Comparison of ENCODE assay signal across 8 mouse cellular contexts in genomic region chr17:45584939-45585678, GRCm38 (mm10). TPM values are rescaled to one million over a fixed set of nuclear protein-coding genes. Genes with fewer than 3 reads are reported as not detected.
DNase-seq lines count a peak whose midpoint lies in the region; ATAC-seq and TF ChIP-seq lines count a peak whose summit lies in the region.

No protein-coding gene starts in this region.

- no peaks in the 10 kb centered on the region for H3K9me3 ChIP-seq in E14TG2a.4 (ENCODE audit: low read length)
- H3K9me3 ChIP-seq in forebrain, embryonic 16.5 days (ENCODE audit: control insufficient read depth, low read length), result no peaks in the 10 kb centered on the region
- no peaks in the 10 kb centered on the region for H3K9me3 ChIP-seq in lung, postnatal 0 days (ENCODE audit: low read length)

- H3K4me3 ChIP-seq in E14TG2a.4 (replicated peaks; ENCODE audit: low read length), result peak overlapping the region; percentile 63
- no peak overlapping the region for H3K4me3 ChIP-seq in forebrain, embryonic 16.5 days (replicated peaks; ENCODE audit: low read length)
- H3K4me3 ChIP-seq in lung, postnatal 0 days (ENCODE audit: low read depth, low read length), result no peak overlapping the region

- 26% methylated on average over 14 of the region's 14 CpGs for WGBS in forebrain, embryonic 16.5 days
- WGBS in lung, postnatal 0 days, result 33% methylated on average over 13 of the region's 14 CpGs

- peak; percentile 53 for ATAC-seq in forebrain, embryonic 16.5 days
- peak; percentile 70 for ATAC-seq in lung, postnatal 0 days

- peak overlapping the region; percentile 57 for H3K27ac ChIP-seq in forebrain, embryonic 16.5 days (ENCODE audit: low read length)
- peak overlapping the region; percentile 83 for H3K27ac ChIP-seq in lung, postnatal 0 days (ENCODE audit: low read length)

- no peak for TF ChIP-seq EP300 in lung, postnatal 0 days (IDR thresholded peaks at IDR 0.05)

- H3K4me2 ChIP-seq in forebrain, embryonic 16.5 days (ENCODE audit: low read length), result no peak overlapping the region
- 0 out of 2 replicates have a peak overlapping the region, but pooled peaks have one; percentile 17 for H3K4me2 ChIP-seq in lung, postnatal 0 days (replicated peaks; ENCODE audit: low read depth, low read length)

- H3K36me3 ChIP-seq in E14TG2a.4 (ENCODE audit: insufficient read depth, low read length), result peaks cover 73% of the 10 kb centered on the region
- peaks cover 8% of the 10 kb centered on the region; the same call in 1 of the 2 replicates for H3K36me3 ChIP-seq in forebrain, embryonic 16.5 days (ENCODE audit: control insufficient read depth, insufficient read depth)
- H3K36me3 ChIP-seq in lung, postnatal 0 days (ENCODE audit: insufficient read depth, low read length), result no peaks in the 10 kb centered on the region

- H3K4me1 ChIP-seq in E14TG2a.4 (replicated peaks; ENCODE audit: low read depth, low read length), result peaks cover 92% of the 10 kb centered on the region
- peaks cover 7% of the 10 kb centered on the region for H3K4me1 ChIP-seq in forebrain, embryonic 16.5 days (replicated peaks; ENCODE audit: control insufficient read depth, insufficient read depth, low read length)
- H3K4me1 ChIP-seq in lung, postnatal 0 days (ENCODE audit: insufficient read depth, low read depth, low read length), result peaks cover 27% of the 10 kb centered on the region

- peak; percentile 97 for TF ChIP-seq CTCF in E14TG2a.4 (conservative IDR thresholded peaks at IDR 0.05; ENCODE audit: low read length)
- TF ChIP-seq CTCF in lung, postnatal 0 days (IDR thresholded peaks at IDR 0.05), result peak; percentile 93

- peak; percentile 81 for DNase-seq in cerebellum, adult 11-12 months
- DNase-seq in heart, postnatal 36 days, result peak; percentile 85 to 86
- DNase-seq in layer of hippocampus, adult 9-10 months (ENCODE audit: low spot score), result peak; percentile 67
- peak; percentile 89 for DNase-seq in lung, postnatal 0 days (ENCODE audit: low spot score)
- peak; percentile 76 for DNase-seq in ovary, postnatal 36 days (ENCODE audit: low spot score)
- DNase-seq in thymus, postnatal 25 days, result peak; percentile 82

- intact Hi-C loops in heart, postnatal 36 days (cut with DNase I), result loop anchor here (10.0 kb wide), 1 partner anchor 450 kb away; the partner anchor contains the start of gene Vegfa

- H3K9ac ChIP-seq in forebrain, embryonic 16.5 days (replicated peaks; ENCODE audit: low read depth, low read length), result no peak overlapping the region; the same call in 1 of the 2 replicates
- 0 out of 2 replicates have a peak overlapping the region, but pooled peaks have one; percentile 16 for H3K9ac ChIP-seq in lung, postnatal 0 days (replicated peaks; ENCODE audit: low read depth)

- no peaks in the 10 kb centered on the region for H3K27me3 ChIP-seq in E14TG2a.4 (ENCODE audit: insufficient read depth, low read length)
- H3K27me3 ChIP-seq in forebrain, embryonic 16.5 days (replicated peaks; ENCODE audit: control insufficient read depth, insufficient read depth, low read length), result no peaks in the 10 kb centered on the region
- no peaks in the 10 kb centered on the region for H3K27me3 ChIP-seq in lung, postnatal 0 days (replicated peaks; ENCODE audit: insufficient read depth, low read length)

RNA-seq across cellular contexts. Expression of gene Hsp90ab1, which starts 12.0 kb away (rescaled TPM):
- polyA plus RNA-seq in forebrain, embryonic 16.5 days (2015; fragmentation: Nextera tagmentation; extraction: Ambion mirVana), result 1,528 and 1,563 TPM in 2 replicates
- total RNA-seq in heart, postnatal 36 days (2021), result 1,000 to 10,000 TPM; 1,126 to 1,337 TPM
- polyA plus RNA-seq in lung, postnatal 0 days (2015; fragmentation: Nextera tagmentation; extraction: Ambion mirVana), result 607 and 696 TPM in 2 replicates

RNA-seq across cellular contexts. Expression of gene Slc29a1, which starts 14.3 kb away (rescaled TPM):
- polyA plus RNA-seq in forebrain, embryonic 16.5 days (2015; fragmentation: Nextera tagmentation; extraction: Ambion mirVana), result 79.7 and 85.1 TPM in 2 replicates
- 10 to 100 TPM; 66.7 to 73.5 TPM for total RNA-seq in heart, postnatal 36 days (2021)
- polyA plus RNA-seq in lung, postnatal 0 days (2015; fragmentation: Nextera tagmentation; extraction: Ambion mirVana), result 99.8 and 120 TPM in 2 replicates

RNA-seq across cellular contexts. Expression of gene Mymx, which starts 16.8 kb away (rescaled TPM):
- polyA plus RNA-seq in forebrain, embryonic 16.5 days (2015; fragmentation: Nextera tagmentation; extraction: Ambion mirVana), result not detected in 2 replicates
- not detected for total RNA-seq in heart, postnatal 36 days (2021)
- not detected in 2 replicates for polyA plus RNA-seq in lung, postnatal 0 days (2015; fragmentation: Nextera tagmentation; extraction: Ambion mirVana)

RNA-seq across cellular contexts. Expression of gene Slc35b2, which starts 21.4 kb away (rescaled TPM):
- 91.5 and 93.3 TPM in 2 replicates for polyA plus RNA-seq in forebrain, embryonic 16.5 days (2015; fragmentation: Nextera tagmentation; extraction: Ambion mirVana)
- 10 to 100 TPM; 27.6 to 32.7 TPM for total RNA-seq in heart, postnatal 36 days (2021)
- polyA plus RNA-seq in lung, postnatal 0 days (2015; fragmentation: Nextera tagmentation; extraction: Ambion mirVana), result 84.8 and 85.1 TPM in 2 replicates

RNA-seq across cellular contexts. Expression of gene Nfkbie, which starts 29.6 kb away (rescaled TPM):
- polyA plus RNA-seq in forebrain, embryonic 16.5 days (2015; fragmentation: Nextera tagmentation; extraction: Ambion mirVana), result 3.9 and 5.0 TPM in 2 replicates
- total RNA-seq in heart, postnatal 36 days (2021), result 1 to 10 TPM; 1.4 to 1.5 TPM
- polyA plus RNA-seq in lung, postnatal 0 days (2015; fragmentation: Nextera tagmentation; extraction: Ambion mirVana), result 2.4 and 5.0 TPM in 2 replicates
